Mouse (Mus musculus): ENCODE data around the gene Rsu1.
"Not testable (repeated sequence)": the region's sequence is repeated elsewhere in the genome, so short reads cannot be mapped to it uniquely, and the experiment has no call there.

Rsu1 gene

GRCm38 (mm10) chr2:13224546-13224945 is 46.7 kb downstream of the Rsu1 start:
- no peak for DNase-seq (ENCODE audit: low read depth, low spot score)

GRCm38 (mm10) chr2:13223451-13223850 is 47.8 kb downstream of the Rsu1 start:
- no peak for DNase-seq (ENCODE audit: low read depth, low spot score)

- no peak for DNase-seq (ENCODE audit: low read depth, low spot score)
These were observed 51.1 kb downstream of the Rsu1 start for GRCm38 (mm10) chr2:13220141-13220540.

GRCm38 (mm10) chr2:13218112-13218511 is 53.1 kb downstream of the Rsu1 start:
- no peak for DNase-seq (ENCODE audit: low read depth, low spot score)

GRCm38 (mm10) chr2:13206825-13207224 is 64.4 kb downstream of the Rsu1 start:
- DNase-seq (ENCODE audit: low read depth, low spot score): no peak

GRCm38 (mm10) chr2:13206367-13206766 is 64.8 kb downstream of the Rsu1 start:
- no peak for DNase-seq (ENCODE audit: low read depth, low spot score)

GRCm38 (mm10) chr2:13202805-13203475 is 68.3 kb downstream of the Rsu1 start:
- no peak for DNase-seq (ENCODE audit: low read depth, low spot score)

- no peak for DNase-seq (ENCODE audit: low read depth, low spot score)
These were observed 71.5 kb downstream of the Rsu1 start for GRCm38 (mm10) chr2:13199713-13200112.

GRCm38 (mm10) chr2:13199033-13199432 is 72.2 kb downstream of the Rsu1 start:
- no peak for DNase-seq (ENCODE audit: low read depth, low spot score)

- no peak for DNase-seq (ENCODE audit: low read depth, low spot score)
These were observed 75.7 kb downstream of the Rsu1 start for GRCm38 (mm10) chr2:13195540-13195939.

GRCm38 (mm10) chr2:13192157-13192556 is 79.1 kb downstream of the Rsu1 start:
- no peak for DNase-seq (ENCODE audit: low read depth, low spot score)

GRCm38 (mm10) chr2:13190767-13191166 is 80.4 kb downstream of the Rsu1 start:
- no peak for DNase-seq (ENCODE audit: low read depth, low spot score)

GRCm38 (mm10) chr2:13188831-13189495 is 82.3 kb downstream of the Rsu1 start:
- no peak for DNase-seq (ENCODE audit: low read depth, low spot score)

- no peak for DNase-seq (ENCODE audit: low read depth, low spot score)
These were observed 88.1 kb downstream of the Rsu1 start for GRCm38 (mm10) chr2:13183124-13183523.

- DNase-seq (ENCODE audit: low read depth, low spot score): not testable (repeated sequence)
These were observed 89.3 kb downstream of the Rsu1 start for GRCm38 (mm10) chr2:13181899-13182298.

GRCm38 (mm10) chr2:13177698-13178395 is 93.4 kb downstream of the Rsu1 start:
- no peak for DNase-seq (ENCODE audit: low read depth, low spot score)

GRCm38 (mm10) chr2:13176304-13176620 is 95.0 kb downstream of the Rsu1 start:
- DNase-seq (ENCODE audit: low read depth, low spot score): no peak

- DNase-seq (ENCODE audit: low read depth, low spot score): no peak
These were observed 95.5 kb downstream of the Rsu1 start for GRCm38 (mm10) chr2:13175536-13176303.

- no peak for DNase-seq (ENCODE audit: low read depth, low spot score)
These were observed 96.8 kb downstream of the Rsu1 start for GRCm38 (mm10) chr2:13174461-13174860.

- DNase-seq (ENCODE audit: low read depth, low spot score): no peak
These were observed 100.6 kb downstream of the Rsu1 start for GRCm38 (mm10) chr2:13170651-13171050.

GRCm38 (mm10) chr2:13169962-13170361 is 101.3 kb downstream of the Rsu1 start:
- DNase-seq (ENCODE audit: low read depth, low spot score): no peak

Data from brain, embryonic 18.5 days (tissue).